Mouse (Mus musculus): ENCODE results near the gene Cracr2a. TPM values are rescaled to one million over a fixed set of nuclear protein-coding genes. Genes with fewer than 3 reads are reported as not detected.

Gene Cracr2a
- polyA plus RNA-seq, 1 experiment from 2014 or later: 0.06 TPM

DNA sequence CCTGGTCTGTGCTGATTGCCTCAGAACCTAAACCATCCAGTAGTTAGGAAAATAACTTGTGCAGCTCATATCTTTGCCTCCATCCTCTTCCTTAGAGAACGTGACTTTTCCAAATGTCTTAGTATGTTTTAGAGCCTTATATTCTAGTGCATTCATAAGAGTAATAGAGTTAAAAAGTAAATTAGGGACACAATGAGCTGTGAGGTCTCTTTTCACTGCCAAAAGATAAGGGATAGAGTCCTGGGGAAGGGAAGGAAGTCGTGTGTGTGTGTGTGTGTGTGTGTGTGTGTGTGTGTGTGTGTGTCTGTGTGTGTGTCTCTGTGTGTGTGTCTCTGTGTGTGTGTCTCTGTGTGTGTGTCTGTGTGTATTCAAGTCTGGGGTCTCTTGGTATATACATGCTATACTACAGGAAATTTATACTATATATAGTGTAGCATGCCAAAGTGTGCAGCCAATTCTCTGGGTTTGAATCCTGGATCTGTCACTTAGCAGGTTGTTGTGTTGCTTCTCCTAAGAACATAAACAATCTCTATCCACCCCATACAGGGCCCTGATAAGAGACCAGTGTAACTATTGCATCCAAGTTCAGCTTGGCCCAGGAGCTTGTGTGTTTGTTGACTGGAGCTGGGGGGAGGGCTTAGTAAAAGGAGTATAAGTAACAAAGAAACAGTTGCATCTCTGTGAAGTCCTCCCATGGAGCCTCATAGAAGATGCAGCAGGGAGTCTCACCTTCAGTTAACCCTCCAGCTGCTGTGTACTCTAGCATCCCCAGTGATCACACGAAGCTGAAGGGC lies 29.5 kb upstream of the Cracr2a start:
- no peaks in the 10 kb centered on the region for H3K9me3 ChIP-seq (replicated peaks; ENCODE audit: control insufficient read depth, low read length)
- DNase-seq (ENCODE audit: low spot score) (no peak), ATAC-seq (no peak)
- no peak overlapping the region for H3K4me2 ChIP-seq (ENCODE audit: low read length)
- peaks cover 4% of the 10 kb centered on the region; the same call in 1 of the 2 replicates for H3K4me1 ChIP-seq (ENCODE audit: control insufficient read depth, insufficient read depth, low read length)
- no peaks in the 10 kb centered on the region for H3K36me3 ChIP-seq (ENCODE audit: control insufficient read depth, insufficient read depth, low read length)
- H3K27ac ChIP-seq (ENCODE audit: low read depth, low read length): no peak overlapping the region
- 52% methylated on average over 3 of the region's 3 CpGs for WGBS
- no peak overlapping the region for H3K4me3 ChIP-seq (ENCODE audit: low read depth, low read length)
- H3K27me3 ChIP-seq (replicated peaks; ENCODE audit: control insufficient read depth, insufficient read depth, low read length): no peaks in the 10 kb centered on the region
- H3K9ac ChIP-seq (ENCODE audit: low read length): no peak overlapping the region

DNA sequence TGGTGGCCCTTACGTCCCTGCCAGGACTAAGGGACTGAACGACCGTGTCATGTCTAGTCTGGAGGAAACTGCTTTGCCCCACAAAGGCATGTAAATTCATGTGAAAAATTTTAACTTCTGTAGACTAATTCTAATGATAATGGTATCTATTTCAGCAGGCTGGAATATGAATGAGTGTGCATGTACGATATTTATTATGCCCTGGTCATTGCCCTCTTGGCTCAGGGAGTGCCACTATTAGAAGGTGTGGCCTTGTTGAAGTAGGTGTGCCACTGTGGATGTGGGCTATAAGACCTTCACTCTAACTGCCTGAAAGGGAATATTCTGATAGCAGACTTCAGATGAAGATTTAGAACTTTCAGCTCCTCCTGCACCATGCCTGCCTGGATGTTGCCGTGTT lies 28.8 kb upstream of the Cracr2a start:
- 89% methylated on average over 5 of the region's 5 CpGs for WGBS

DNA sequence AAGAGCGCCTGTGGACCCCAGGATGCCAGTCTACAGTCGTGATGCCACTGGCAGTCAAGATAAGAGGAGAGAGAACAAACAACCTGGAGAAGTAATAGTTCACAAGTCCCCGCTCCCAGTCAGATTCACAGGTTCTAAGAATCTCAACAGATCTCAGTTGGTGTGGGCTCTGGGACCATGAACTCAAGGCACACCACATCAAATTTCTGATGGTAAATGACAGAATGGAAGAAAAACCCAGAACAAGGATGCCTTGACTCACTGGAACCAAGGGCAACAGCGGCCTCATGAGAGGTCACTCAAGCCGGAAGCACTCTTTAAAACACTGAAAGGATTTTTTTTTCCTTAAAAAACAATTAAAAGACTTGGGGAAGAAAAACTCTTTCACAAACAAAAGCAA lies 27.4 kb upstream of the Cracr2a start:
- Histone ChIP-seq H3K9me3 (replicated peaks; ENCODE audit: control insufficient read depth, low read length) (no peaks in the 10 kb centered on the region), H3K4me3 (ENCODE audit: low read depth, low read length) (no peak overlapping the region), H3K36me3 (ENCODE audit: control insufficient read depth, insufficient read depth, low read length) (no peaks in the 10 kb centered on the region), H3K27ac (ENCODE audit: low read depth, low read length) (no peak overlapping the region), H3K9ac (ENCODE audit: low read length) (no peak overlapping the region), H3K27me3 (replicated peaks; ENCODE audit: control insufficient read depth, insufficient read depth, low read length) (no peaks in the 10 kb centered on the region), H3K4me2 (ENCODE audit: low read length) (no peak overlapping the region), H3K4me1 (ENCODE audit: control insufficient read depth, insufficient read depth, low read length) (peaks cover 4% of the 10 kb centered on the region; the same call in 1 of the 2 replicates)
- DNase-seq (ENCODE audit: low spot score): no peak
- 84% methylated on average over 5 of the region's 5 CpGs for WGBS
- ATAC-seq: no peak

More for the DNA sequence above, 28.8 kb upstream of the Cracr2a start:
- H3K9me3 ChIP-seq (replicated peaks; ENCODE audit: control insufficient read depth, low read length): no peaks in the 10 kb centered on the region
- ATAC-seq (no peak), DNase-seq (ENCODE audit: low spot score) (no peak)
- H3K9ac ChIP-seq (ENCODE audit: low read length): no peak overlapping the region
- H3K4me2 ChIP-seq (ENCODE audit: low read length): no peak overlapping the region
- peaks cover 4% of the 10 kb centered on the region; the same call in 1 of the 2 replicates for H3K4me1 ChIP-seq (ENCODE audit: control insufficient read depth, insufficient read depth, low read length)
- no peak overlapping the region for H3K4me3 ChIP-seq (ENCODE audit: low read depth, low read length)
- no peaks in the 10 kb centered on the region for H3K36me3 ChIP-seq (ENCODE audit: control insufficient read depth, insufficient read depth, low read length)
- H3K27ac ChIP-seq (ENCODE audit: low read depth, low read length): no peak overlapping the region
- no peaks in the 10 kb centered on the region for H3K27me3 ChIP-seq (replicated peaks; ENCODE audit: control insufficient read depth, insufficient read depth, low read length)

DNA sequence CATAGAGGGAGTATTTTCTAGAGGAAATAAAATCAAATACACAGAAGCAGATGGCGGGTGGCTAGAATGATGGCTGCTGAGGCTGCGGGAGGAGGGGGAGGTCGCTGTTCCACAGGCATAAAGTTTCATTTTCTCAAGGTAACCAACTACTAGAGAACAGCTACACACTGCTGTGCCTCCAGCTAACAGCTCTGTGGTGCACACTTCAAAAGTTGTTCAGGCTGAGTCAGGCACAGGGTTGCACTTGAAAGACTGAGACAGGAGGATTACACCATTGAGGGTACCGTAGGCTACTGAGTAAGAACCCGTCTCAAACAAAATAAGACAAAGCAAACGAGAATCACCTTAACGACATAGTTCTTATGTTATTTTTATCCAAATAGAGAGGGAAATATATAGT lies 24.1 kb upstream of the Cracr2a start:
- ATAC-seq (no peak), DNase-seq (ENCODE audit: low spot score) (no peak)
- no peak overlapping the region for H3K4me2 ChIP-seq (ENCODE audit: low read length)
- no peaks in the 10 kb centered on the region for H3K4me1 ChIP-seq (ENCODE audit: control insufficient read depth, insufficient read depth, low read length)
- H3K27ac ChIP-seq (ENCODE audit: low read depth, low read length): no peak overlapping the region
- H3K9me3 ChIP-seq (replicated peaks; ENCODE audit: control insufficient read depth, low read length): no peaks in the 10 kb centered on the region
- no peak overlapping the region for H3K9ac ChIP-seq (ENCODE audit: low read length)
- no peak overlapping the region for H3K4me3 ChIP-seq (ENCODE audit: low read depth, low read length)
- no peaks in the 10 kb centered on the region for H3K27me3 ChIP-seq (replicated peaks; ENCODE audit: control insufficient read depth, insufficient read depth, low read length)
- WGBS: 66% methylated on average over 7 of the region's 7 CpGs
- H3K36me3 ChIP-seq (ENCODE audit: control insufficient read depth, insufficient read depth, low read length): no peaks in the 10 kb centered on the region

DNA sequence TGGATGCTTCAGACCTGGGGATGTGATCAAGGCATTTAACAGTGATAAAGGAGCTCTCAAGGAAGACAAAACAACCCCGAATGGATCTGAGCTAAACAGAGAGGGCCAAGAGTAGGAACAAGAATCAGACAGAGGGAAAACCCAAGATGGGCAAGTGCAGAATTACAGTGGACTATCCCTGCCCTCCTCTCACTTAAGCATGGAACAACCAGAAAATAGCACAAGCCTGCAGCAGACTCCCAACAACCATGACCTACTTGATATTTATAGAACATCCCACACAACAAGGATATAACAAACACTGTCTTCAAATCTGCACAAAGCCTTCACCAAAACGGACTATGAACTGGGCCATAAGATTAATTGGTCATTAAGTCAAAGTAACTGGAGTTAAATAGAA lies 23.0 kb upstream of the Cracr2a start:
- ATAC-seq (no peak), DNase-seq (ENCODE audit: low spot score) (no peak)
- Histone ChIP-seq H3K4me3 (ENCODE audit: low read depth, low read length) (no peak overlapping the region), H3K4me1 (ENCODE audit: control insufficient read depth, insufficient read depth, low read length) (no peaks in the 10 kb centered on the region), H3K9me3 (replicated peaks; ENCODE audit: control insufficient read depth, low read length) (no peaks in the 10 kb centered on the region), H3K27me3 (replicated peaks; ENCODE audit: control insufficient read depth, insufficient read depth, low read length) (no peaks in the 10 kb centered on the region), H3K36me3 (ENCODE audit: control insufficient read depth, insufficient read depth, low read length) (no peaks in the 10 kb centered on the region), H3K4me2 (ENCODE audit: low read length) (no peak overlapping the region), H3K9ac (ENCODE audit: low read length) (no peak overlapping the region), H3K27ac (ENCODE audit: low read depth, low read length) (no peak overlapping the region)
- WGBS: 70% methylated on average over 2 of the region's 2 CpGs

DNA sequence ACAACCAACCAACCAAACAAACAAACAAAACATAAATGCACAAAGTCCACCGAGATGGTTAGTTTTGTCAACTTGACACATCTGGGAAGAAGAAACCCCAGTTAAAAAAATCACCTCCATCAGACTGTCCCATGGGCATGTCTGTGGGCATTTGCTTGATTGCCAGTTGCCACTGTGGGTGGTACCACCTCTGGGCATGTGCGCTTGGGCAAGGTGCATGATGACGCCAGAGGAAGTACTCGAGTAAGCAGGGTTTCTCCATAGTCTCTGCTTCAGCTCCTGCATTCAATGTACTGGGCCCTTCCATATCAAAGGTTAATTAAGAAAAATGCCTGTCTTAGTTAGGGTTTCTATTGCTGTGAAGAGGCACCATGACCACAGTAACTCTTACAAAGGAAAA lies 21.9 kb upstream of the Cracr2a start:
- Histone ChIP-seq H3K27me3 (replicated peaks; ENCODE audit: control insufficient read depth, insufficient read depth, low read length) (no peaks in the 10 kb centered on the region), H3K9ac (ENCODE audit: low read length) (no peak overlapping the region), H3K27ac (ENCODE audit: low read depth, low read length) (no peak overlapping the region), H3K4me2 (ENCODE audit: low read length) (no peak overlapping the region), H3K4me1 (ENCODE audit: control insufficient read depth, insufficient read depth, low read length) (no peaks in the 10 kb centered on the region), H3K9me3 (replicated peaks; ENCODE audit: control insufficient read depth, low read length) (no peaks in the 10 kb centered on the region), H3K4me3 (ENCODE audit: low read depth, low read length) (no peak overlapping the region), H3K36me3 (ENCODE audit: control insufficient read depth, insufficient read depth, low read length) (no peaks in the 10 kb centered on the region)
- DNase-seq (ENCODE audit: low spot score) (no peak), ATAC-seq (no peak)
- WGBS: 89% methylated on average over 4 of the region's 4 CpGs

DNA sequence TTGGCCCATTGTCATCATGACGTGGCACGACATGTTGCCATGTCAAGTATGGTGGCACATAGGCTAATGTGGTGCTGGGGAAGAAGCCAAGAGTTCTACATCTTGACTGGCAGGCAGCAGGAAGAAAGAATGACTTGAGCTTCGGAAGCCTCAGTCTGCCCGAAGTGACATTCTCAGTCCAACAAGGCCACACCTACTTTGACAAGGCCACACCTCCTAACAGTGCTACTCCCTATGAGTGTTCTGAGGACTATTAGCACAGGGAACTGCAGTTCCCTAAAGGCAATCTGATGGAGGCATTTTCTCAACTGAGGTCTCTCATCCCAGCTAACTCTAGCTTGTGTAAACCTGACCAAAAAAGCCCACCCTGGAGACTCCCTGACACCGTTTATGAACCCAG lies 21.5 kb upstream of the Cracr2a start:
- H3K9ac ChIP-seq (ENCODE audit: low read length): no peak overlapping the region
- no peaks in the 10 kb centered on the region for H3K36me3 ChIP-seq (ENCODE audit: control insufficient read depth, insufficient read depth, low read length)
- H3K4me3 ChIP-seq (ENCODE audit: low read depth, low read length): no peak overlapping the region
- 67% methylated on average over 5 of the region's 5 CpGs for WGBS
- no peaks in the 10 kb centered on the region for H3K9me3 ChIP-seq (replicated peaks; ENCODE audit: control insufficient read depth, low read length)
- no peak overlapping the region for H3K27ac ChIP-seq (ENCODE audit: low read depth, low read length)
- no peak overlapping the region for H3K4me2 ChIP-seq (ENCODE audit: low read length)
- no peaks in the 10 kb centered on the region for H3K27me3 ChIP-seq (replicated peaks; ENCODE audit: control insufficient read depth, insufficient read depth, low read length)
- no peak for DNase-seq (ENCODE audit: low spot score)
- no peak for ATAC-seq
- H3K4me1 ChIP-seq (ENCODE audit: control insufficient read depth, insufficient read depth, low read length): no peaks in the 10 kb centered on the region

DNA sequence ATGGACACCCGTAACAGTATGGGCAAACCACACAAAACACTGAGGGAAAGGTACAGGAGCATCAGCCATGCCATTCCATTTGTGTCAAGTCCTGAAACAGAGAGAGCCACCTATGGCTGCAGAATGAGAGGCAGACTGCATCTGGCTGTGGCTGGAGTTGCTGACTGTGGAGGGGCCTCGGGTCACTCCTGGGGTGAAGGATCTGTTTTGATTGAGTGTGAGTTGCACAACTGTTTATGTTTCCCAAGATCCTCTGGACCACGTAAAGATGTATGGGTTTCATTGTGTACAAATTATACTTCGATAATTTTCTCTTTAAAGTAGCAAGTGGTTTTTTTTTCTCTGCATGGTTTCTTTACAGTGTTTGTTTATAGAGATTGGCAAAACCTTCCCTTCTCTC lies 20.6 kb upstream of the Cracr2a start:
- no peak overlapping the region for H3K9ac ChIP-seq (ENCODE audit: low read length)
- H3K4me3 ChIP-seq (ENCODE audit: low read depth, low read length): no peak overlapping the region
- no peaks in the 10 kb centered on the region for H3K36me3 ChIP-seq (ENCODE audit: control insufficient read depth, insufficient read depth, low read length)
- ATAC-seq (no peak), DNase-seq (ENCODE audit: low spot score) (no peak)
- 83% methylated on average over 4 of the region's 4 CpGs for whole genome bisulfite sequencing
- H3K4me2 ChIP-seq (ENCODE audit: low read length): no peak overlapping the region
- no peak overlapping the region for H3K27ac ChIP-seq (ENCODE audit: low read depth, low read length)
- H3K4me1 ChIP-seq (ENCODE audit: control insufficient read depth, insufficient read depth, low read length): no peaks in the 10 kb centered on the region
- no peaks in the 10 kb centered on the region for H3K9me3 ChIP-seq (replicated peaks; ENCODE audit: control insufficient read depth, low read length)
- no peaks in the 10 kb centered on the region for H3K27me3 ChIP-seq (replicated peaks; ENCODE audit: control insufficient read depth, insufficient read depth, low read length)

DNA sequence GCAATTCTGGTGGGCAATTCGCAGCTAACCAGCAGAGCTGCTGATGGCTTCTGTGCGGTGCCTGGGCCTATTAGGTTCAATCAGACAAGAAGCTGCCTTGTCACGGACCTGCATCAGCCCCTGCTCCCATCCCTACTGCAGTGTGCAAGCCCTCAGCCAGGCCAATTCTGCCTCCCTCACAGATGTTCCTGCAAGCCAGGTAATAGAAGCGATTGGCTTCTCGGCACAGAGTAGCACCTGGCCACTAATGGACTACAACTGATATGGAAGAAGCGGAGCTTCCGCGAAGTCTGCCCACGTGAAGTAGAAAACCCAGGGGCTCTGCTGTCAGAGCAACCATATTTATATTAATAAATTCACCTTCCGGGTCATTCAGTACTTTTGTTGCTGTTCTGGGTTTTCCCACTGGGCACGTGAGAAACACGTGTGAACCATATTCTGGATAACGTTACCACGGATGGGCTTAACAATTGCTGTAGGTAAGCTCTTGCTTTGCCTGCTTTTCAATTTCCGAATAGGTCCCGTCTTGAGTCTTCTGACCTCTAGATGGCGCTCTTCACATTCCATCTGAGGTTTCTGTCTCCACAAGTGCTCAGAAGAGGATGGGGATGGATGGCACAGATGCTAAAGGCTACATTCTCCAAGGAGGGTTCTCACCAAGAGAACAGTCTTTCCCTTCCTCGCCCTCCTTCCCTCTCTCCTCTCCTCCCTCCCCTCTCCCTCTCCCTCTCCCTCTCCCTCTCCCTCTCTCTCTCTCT lies 19.3 kb upstream of the Cracr2a start:
- DNase-seq (ENCODE audit: low spot score): peak; percentile 92
- H3K27ac ChIP-seq (ENCODE audit: low read depth, low read length): no peak overlapping the region
- H3K4me2 ChIP-seq (ENCODE audit: low read length): no peak overlapping the region

More for the DNA sequence above, 19.3 kb upstream of the Cracr2a start:
- Histone ChIP-seq H3K27me3 (replicated peaks; ENCODE audit: control insufficient read depth, insufficient read depth, low read length) (no peaks in the 10 kb centered on the region), H3K4me3 (ENCODE audit: low read depth, low read length) (no peak overlapping the region), H3K9me3 (replicated peaks; ENCODE audit: control insufficient read depth, low read length) (no peaks in the 10 kb centered on the region), H3K36me3 (ENCODE audit: control insufficient read depth, insufficient read depth, low read length) (no peaks in the 10 kb centered on the region), H3K4me1 (ENCODE audit: control insufficient read depth, insufficient read depth, low read length) (no peaks in the 10 kb centered on the region), H3K9ac (ENCODE audit: low read length) (no peak overlapping the region)
- ATAC-seq: peak; percentile 80
- WGBS: 41% methylated on average over 18 of the region's 18 CpGs
